8 mouse cellular contexts compared by ENCODE assay signal in genomic region chr4:119539836-119540532, GRCm38 (mm10). TPM values are rescaled to one million over a fixed set of nuclear protein-coding genes. Genes with fewer than 3 reads are reported as not detected.
DNase-seq lines count a peak whose midpoint lies in the region; ATAC-seq and TF ChIP-seq lines count a peak whose summit lies in the region.

No protein-coding gene starts in this region.

- H3K4me2 ChIP-seq in midbrain, embryonic 16.5 days (ENCODE audit: low read length), result peak overlapping the region; percentile 74

- H3K79me2 ChIP-seq in liver, adult 2 months (ENCODE audit: control insufficient read depth, insufficient read depth, low read length), result peaks cover 11% of the 10 kb centered on the region

- no peak for TF ChIP-seq CTCF in liver, adult 2 months (IDR thresholded peaks at IDR 0.05; ENCODE audit: low read depth, low read length)

- ATAC-seq in midbrain, embryonic 16.5 days, result peak; percentile 43

- peak; percentile 41 for DNase-seq in right cerebral cortex, adult 18-20 months
- no peak for DNase-seq in right cerebral cortex, postnatal 25 days
- peak; percentile 70 for DNase-seq in cerebellum, adult 9-11 months
- DNase-seq in frontal cortex, postnatal 25 days (ENCODE audit: low spot score in 2 of 2), result peak; percentile 9 to 25
- peak; percentile 18 for DNase-seq in hindlimb bud, embryonic 11.5 days (ENCODE audit: extremely low spot score, low read depth, low spot score)
- DNase-seq in liver, adult 2 months (ENCODE audit: extremely low read depth, low read depth, low spot score), result peak; percentile 39
- peak; percentile 43 to 76 for DNase-seq in spleen, postnatal 4 days (ENCODE audit: low spot score in 2 of 2)

- H3K27ac ChIP-seq in liver, adult 2 months (replicated peaks; ENCODE audit: insufficient read depth, low read depth, low read length), result peak overlapping the region; percentile 88
- peak overlapping the region; percentile 98 for H3K27ac ChIP-seq in midbrain, embryonic 16.5 days (ENCODE audit: low read length)

- WGBS in liver, adult 2 months, result under 1% methylated on average over 76 of the region's 76 CpGs
- WGBS in midbrain, embryonic 16.5 days, result 0% methylated on average over 60 of the region's 76 CpGs

- no peaks in the 10 kb centered on the region for H3K36me3 ChIP-seq in liver, adult 2 months (ENCODE audit: control insufficient read depth, insufficient read depth, low read length)
- no peaks in the 10 kb centered on the region for H3K36me3 ChIP-seq in midbrain, embryonic 16.5 days (ENCODE audit: control insufficient read depth, insufficient read depth, low read length)

- H3K9ac ChIP-seq in liver, adult 2 months (ENCODE audit: low read depth, low read length), result peak overlapping the region; percentile 100
- H3K9ac ChIP-seq in midbrain, embryonic 16.5 days (ENCODE audit: low read depth, low read length), result peak overlapping the region; percentile 87

- no peak for TF ChIP-seq POLR2A in liver, adult 2 months (IDR thresholded peaks at IDR 0.05; ENCODE audit: extremely low read depth, insufficient read depth, low read length)

- H3K4me3 ChIP-seq in liver, adult 2 months (ENCODE audit: insufficient read depth, low read depth, low read length), result peak overlapping the region; percentile 99
- H3K4me3 ChIP-seq in midbrain, embryonic 16.5 days (ENCODE audit: low read depth, low read length), result peak overlapping the region; percentile 98

- H3K27me3 ChIP-seq in liver, adult 2 months (ENCODE audit: control insufficient read depth, insufficient read depth, low read length), result no peaks in the 10 kb centered on the region
- no peaks in the 10 kb centered on the region for H3K27me3 ChIP-seq in midbrain, embryonic 16.5 days (ENCODE audit: control insufficient read depth, insufficient read depth, low read depth, low read length)

- H3K4me1 ChIP-seq in liver, adult 2 months (ENCODE audit: control insufficient read depth, insufficient read depth, low read length), result peaks cover 8% of the 10 kb centered on the region; the same call in 1 of the 2 replicates
- H3K4me1 ChIP-seq in midbrain, embryonic 16.5 days (ENCODE audit: control insufficient read depth, insufficient read depth, low read length), result peaks cover 19% of the 10 kb centered on the region

- H3K9me3 ChIP-seq in midbrain, embryonic 16.5 days (replicated peaks; ENCODE audit: control insufficient read depth, low read length, poor library complexity, severe bottlenecking), result no peaks in the 10 kb centered on the region

RNA-seq across cellular contexts. Expression of gene Frg2f1, which starts 0.7 kb away (rescaled TPM):
- total RNA-seq in liver, adult 2 months (2014; rRNA removed), result 7.9 and 12.1 TPM in 2 replicates
- 9.6 and 9.7 TPM in 2 replicates for polyA plus RNA-seq in liver, adult 2 months (2012; rRNA removed)
- 8.9 and 11.2 TPM in 2 replicates for polyA plus RNA-seq in midbrain, embryonic 16.5 days (2015; fragmentation: Nextera tagmentation; extraction: Ambion mirVana)

RNA-seq across cellular contexts. Expression of gene Foxj3, which starts 3.2 kb away (rescaled TPM):
- 6.2 and 7.7 TPM in 2 replicates for total RNA-seq in liver, adult 2 months (2014; rRNA removed)
- polyA plus RNA-seq in liver, adult 2 months (2012; rRNA removed), result 5.0 and 6.7 TPM in 2 replicates
- 36.7 and 42.8 TPM in 2 replicates for polyA plus RNA-seq in midbrain, embryonic 16.5 days (2015; fragmentation: Nextera tagmentation; extraction: Ambion mirVana)

RNA-seq across cellular contexts. Expression of gene Rimkla, which starts 47.6 kb away (rescaled TPM):
- total RNA-seq in liver, adult 2 months (2014; rRNA removed), result not detected in 2 replicates
- not detected in 2 replicates for polyA plus RNA-seq in liver, adult 2 months (2012; rRNA removed)
- 27.2 and 29.0 TPM in 2 replicates for polyA plus RNA-seq in midbrain, embryonic 16.5 days (2015; fragmentation: Nextera tagmentation; extraction: Ambion mirVana)

Comparison
In these comparisons a context has a peak if more than half of its experiments do, and no peak if none do; other contexts are left out.
1. RNA of gene Rimkla, which starts 47.6 kb away (polyA plus RNA-seq): 27.2 to 29.0 TPM in midbrain, embryonic 16.5 days; not detected in liver, adult 2 months; every median in the first group is over 10 times any median in the second.